Mouse (Mus musculus): ENCODE measurements at regions not wholly inside any gene's neighbourhood (a gene's known extent, or its start where the extent isn't known, plus 50 kb on each side); places are given as distances from the start of the nearest gene placed in this dataset.
"Not testable (repeated sequence)": the region's sequence is repeated elsewhere in the genome, so short reads cannot be mapped to it uniquely, and the experiment has no call there.

DNA sequence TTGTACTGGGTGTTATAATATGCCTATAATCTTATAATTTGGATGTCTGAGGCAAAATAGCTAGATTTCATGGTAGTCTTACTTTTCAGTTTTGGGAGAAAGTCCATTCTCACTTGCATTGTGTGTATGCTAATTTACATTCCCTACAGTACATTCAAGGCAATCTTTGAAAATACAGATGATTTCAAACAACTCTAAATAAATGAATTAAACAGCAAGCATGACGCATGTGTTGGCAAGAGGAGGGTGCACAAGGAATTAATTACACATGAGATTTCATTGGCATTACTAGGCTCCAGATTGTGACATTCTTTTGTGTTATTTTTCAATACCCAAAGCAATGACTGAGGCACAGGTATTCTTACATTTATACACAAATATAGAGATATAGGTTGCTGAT, 495.2 kb upstream of the Cypt12 start:
- DNase-seq (ENCODE audit: low spot score), result no peak

- DNase-seq (ENCODE audit: low spot score), result no peak
Observed at GRCm38 (mm10) chr3:17460545-17460944, 487.7 kb upstream of the Cypt12 start.

DNA sequence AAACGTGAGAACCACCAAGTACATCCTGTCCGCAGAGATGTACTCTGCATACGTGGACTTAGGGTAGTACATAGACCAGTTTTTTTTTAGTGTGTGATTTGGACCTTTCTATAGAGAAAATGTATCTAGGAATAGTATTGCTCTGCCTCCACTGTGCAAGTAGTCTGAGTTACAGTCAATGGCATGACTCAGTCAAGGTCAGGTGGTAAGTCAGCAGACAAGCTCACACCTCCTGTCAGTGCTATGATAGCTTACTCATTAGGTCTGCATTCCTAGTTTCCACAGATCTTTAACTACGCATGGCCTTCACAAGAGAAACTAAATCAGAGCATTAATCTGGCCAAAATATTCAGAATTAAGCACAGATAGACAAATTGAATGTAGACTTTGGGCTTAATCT, 486.8 kb upstream of the Cypt12 start:
- no peak for DNase-seq (ENCODE audit: low spot score)

GRCm38 (mm10) chr3:17473812-17474211, 474.4 kb upstream of the Cypt12 start:
- DNase-seq (ENCODE audit: low spot score), result no peak

DNA sequence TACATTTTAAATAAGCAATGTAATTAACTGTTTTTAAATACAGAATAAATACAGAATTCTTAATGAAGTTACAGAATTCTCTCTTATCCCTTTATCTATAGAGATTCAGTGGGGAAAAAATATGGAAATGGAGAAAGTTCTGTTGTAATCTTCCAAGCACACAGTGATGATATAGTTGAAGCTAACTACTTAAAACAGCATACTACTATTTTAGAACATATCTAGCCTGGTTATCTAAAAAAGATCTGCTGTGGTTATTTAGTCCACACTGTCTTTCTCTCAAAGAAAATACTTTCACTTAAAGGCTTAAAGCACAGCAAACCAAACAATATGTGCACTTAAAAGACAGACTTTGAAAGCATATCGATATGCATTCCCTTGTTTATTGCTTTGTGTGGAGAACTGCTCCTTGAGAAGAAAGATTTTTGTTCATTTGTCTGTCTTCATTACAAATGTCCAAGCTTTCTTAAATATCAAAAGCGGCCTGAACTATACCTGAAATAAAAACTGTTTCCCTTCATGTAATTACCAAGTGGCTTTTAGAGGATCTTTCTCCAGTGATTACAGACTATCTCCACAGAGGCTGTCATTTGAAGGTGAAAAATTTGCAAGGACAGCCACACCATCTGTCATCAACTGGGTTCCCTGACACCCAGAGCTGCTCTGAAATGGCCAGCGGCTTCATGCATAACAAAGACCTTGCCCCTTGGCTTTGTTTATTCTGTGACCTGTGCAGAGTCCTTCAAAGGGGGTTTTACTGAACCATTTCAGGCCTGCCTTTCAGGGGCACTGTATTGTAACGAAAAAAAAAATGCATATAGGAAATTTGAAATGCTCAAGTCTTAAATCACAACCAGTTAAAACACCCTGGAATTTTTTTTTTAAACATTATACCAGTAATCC, 458.7 kb upstream of the Cypt12 start:
- no peak for DNase-seq (ENCODE audit: low spot score)

- DNase-seq (ENCODE audit: low spot score), result no peak
Observed at GRCm38 (mm10) chr3:17490632-17491031, 457.6 kb upstream of the Cypt12 start.

- no peak for DNase-seq (ENCODE audit: low spot score)
Observed at GRCm38 (mm10) chr3:17498291-17498690, 449.9 kb upstream of the Cypt12 start.

- no peak for DNase-seq (ENCODE audit: low spot score)
Observed at GRCm38 (mm10) chr3:17501556-17501955, 446.7 kb upstream of the Cypt12 start.

DNA sequence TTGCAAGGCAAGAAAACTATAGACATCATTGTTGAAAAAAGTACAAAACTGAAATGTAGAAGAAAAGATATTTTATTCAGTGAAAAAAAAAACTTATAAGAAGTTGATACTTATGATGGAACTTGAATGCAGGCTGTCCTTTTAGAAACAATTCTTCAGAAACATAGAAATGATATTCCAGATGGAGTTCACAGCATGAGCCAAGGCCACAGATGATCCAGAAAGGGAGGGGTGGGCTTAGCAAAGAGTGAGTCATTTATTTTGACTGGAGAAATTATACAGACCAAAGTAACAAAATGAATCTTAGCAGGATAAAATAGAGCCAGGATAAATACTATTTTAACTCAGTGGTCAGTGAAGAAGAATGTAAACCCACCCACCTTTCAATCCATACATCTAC, 406.9 kb upstream of the Cypt12 start:
- DNase-seq (ENCODE audit: low spot score), result no peak

DNA sequence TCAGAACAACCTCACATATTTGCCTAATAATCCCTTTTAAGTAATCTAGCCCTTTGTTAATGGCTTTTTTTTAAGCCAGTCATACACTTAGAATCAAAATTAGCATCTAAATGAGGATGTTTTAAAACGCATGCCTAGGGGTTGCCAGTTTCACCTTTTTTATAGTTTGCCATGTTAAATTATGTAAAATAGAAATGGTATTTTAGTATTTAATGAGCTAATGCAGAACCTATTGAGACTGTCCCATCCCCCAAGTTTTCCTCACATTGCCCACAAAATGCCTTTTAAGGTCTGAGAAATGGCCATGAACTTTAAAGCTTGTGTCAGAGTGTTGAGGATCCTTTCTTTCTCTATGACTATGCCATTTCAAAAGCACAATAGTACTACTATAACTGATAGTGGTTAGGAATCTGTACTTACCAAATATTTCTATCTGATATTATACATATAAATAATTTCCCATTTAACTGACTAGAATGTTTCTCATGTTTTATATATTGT, 400.6 kb upstream of the Cypt12 start:
- DNase-seq (ENCODE audit: low spot score), result no peak

DNA sequence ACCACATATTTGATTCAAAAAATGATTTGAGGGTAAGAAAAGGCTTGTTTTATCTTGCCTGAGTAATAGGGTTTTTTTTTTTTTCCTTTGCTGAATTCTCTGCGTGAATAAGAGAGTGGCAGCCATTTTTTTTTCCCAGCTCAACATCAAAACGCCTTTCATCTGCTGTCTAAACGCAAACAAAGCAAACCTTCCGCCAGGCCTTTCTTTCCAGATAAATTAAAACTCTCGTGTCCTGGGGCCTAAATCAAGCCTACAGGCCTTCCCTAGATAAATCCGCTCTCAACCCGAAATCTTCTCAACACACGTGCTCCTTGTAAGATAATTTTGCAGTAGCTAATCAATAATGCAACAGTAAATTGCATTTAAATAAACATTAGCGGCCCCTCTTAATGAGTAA, 365.7 kb upstream of the Cypt12 start:
- no peak for DNase-seq (ENCODE audit: low spot score)

DNA sequence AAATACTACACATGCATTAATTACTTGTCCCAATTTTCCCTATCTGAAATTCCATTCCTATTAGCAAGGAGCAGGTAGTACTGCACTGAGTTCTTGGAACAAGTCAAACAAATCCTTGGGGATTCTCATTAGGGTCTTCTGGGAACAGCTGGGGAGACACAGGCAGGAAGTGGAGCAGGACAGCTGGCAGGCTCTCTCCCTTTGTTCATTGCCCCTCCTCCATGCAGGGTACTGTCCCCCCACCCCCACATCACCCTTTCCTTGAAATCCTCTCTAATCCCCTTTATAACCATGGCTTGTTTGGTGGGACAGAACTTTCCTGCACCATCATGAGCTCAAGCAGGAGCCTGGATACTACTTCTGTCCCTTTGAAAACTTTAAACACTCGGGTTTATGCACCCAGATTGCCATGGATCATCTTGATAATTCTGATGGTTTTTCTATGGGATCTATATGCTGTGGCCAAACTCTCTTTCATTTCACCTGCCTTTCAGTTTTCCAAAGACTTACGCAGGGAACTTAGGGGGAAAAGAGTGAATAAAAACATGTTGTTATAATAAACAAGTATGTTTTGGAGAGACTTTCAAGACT, 358.2 kb upstream of the Cypt12 start:
- no peak for DNase-seq (ENCODE audit: low spot score)

DNA sequence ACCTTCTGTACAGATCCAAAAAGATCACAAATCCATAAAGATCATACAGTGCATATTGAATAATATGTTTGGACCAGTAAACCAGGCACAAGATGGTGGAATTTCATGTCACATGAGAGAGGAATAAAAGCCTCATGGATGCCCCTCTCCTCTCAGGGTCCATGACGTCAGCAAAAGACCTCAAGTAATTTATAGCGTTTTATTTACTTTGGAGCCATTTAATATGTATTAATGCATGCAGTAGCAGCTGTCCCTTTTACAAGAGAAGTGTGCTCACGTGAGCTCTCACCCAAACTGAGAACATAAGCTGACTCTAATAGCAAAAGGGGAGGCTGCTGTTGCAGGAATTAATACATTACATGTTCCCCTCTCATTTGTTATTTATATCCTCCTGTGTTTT, 355.7 kb upstream of the Cypt12 start:
- no peak for DNase-seq (ENCODE audit: low spot score)

GRCm38 (mm10) chr3:17596365-17596764, 351.8 kb upstream of the Cypt12 start:
- no peak for DNase-seq (ENCODE audit: low spot score)

GRCm38 (mm10) chr3:17613486-17613885, 334.7 kb upstream of the Cypt12 start:
- DNase-seq (ENCODE audit: low spot score), result no peak

DNA sequence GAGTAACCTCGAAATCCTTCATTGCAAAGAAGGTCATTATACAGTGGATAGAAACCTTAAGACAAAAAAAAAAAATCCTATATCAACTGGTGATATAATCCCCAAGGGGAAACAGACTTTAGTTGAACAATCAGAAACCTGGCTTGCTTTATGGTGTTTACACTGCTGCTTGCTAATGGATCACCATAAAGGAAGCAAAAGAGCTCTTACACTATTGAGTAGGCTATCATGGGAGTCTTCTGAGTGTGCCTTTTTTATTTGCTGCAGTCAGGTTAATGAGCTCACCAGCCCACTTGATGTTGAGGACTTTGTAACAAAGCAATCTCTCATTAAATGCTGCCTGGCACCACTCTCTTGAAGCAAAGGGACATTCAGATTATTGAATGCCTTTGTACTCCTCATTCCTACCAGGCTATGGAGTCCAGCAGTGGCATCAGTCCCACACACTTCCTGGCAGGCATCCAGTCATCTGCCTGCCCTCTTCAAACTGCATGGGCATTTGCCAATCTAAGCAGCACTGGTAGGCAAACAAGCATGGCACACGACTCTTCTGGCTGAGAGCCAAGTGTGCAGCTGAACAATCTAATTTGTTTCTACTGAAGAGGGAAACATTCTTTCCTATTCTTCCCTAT, 331.7 kb upstream of the Cypt12 start:
- peak; percentile 60 for DNase-seq (ENCODE audit: low spot score)

DNA sequence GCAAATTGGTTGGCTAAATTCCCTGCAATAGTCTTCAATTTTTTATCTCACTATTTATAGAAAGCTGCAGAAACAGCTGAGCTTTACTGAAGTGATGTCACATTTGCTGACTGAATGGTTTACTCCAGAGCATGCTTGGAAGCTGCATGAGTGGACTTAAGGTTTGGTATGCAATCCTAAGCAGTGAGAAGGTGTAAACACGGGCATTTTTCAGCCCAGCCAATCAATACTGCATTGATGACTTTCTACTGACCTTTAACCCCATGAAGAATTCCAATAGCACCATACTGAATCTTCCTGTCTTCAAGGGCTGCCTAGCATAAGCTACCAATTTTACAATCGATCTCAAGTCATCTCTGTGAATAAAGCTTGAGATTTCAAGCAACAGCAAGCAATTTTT, 328.7 kb upstream of the Cypt12 start:
- DNase-seq (ENCODE audit: low spot score), result no peak

DNA sequence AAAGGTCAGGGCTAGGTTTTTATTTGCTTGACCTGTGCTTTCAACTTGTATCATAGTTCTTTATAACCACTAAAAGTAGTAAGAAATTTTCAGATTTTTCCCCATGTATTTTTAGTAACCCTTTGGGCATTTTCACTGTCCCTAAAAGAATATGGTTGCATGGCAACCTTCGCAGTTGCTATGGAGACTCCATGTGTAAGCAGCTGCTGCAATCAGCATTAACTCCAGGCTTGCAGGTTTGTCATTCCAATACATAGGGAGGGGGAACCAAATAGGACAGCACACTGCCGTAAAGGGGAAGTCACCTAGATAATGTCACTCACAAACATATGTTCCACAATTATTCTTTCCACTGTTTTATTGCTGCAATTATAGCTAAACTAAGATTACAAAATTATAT, 328.3 kb upstream of the Cypt12 start:
- DNase-seq (ENCODE audit: low spot score), result no peak

GRCm38 (mm10) chr3:17620398-17620797, 327.8 kb upstream of the Cypt12 start:
- DNase-seq (ENCODE audit: low spot score), result no peak

DNA sequence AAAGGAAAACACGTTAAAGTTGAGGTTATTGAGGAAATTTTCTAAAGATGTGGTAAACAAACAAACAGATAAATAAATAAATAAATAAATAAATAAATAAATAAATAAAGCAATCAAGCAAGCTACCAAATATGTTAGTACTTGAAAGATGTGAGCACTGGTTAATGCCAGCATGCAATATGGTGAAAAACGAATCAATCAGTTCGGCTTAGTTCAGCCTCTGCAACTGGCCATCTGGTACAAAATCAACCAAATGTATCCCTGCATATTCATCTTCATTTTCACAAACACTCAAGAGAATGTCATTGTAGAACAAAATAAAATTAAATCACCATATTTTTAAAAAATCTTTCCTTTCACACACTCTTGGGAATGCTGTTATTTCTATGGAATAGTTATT, 315.7 kb upstream of the Cypt12 start:
- DNase-seq (ENCODE audit: low spot score), result no peak

- DNase-seq (ENCODE audit: low spot score), result no peak
Observed at GRCm38 (mm10) chr3:17636276-17636675, 311.9 kb upstream of the Cypt12 start.

DNA sequence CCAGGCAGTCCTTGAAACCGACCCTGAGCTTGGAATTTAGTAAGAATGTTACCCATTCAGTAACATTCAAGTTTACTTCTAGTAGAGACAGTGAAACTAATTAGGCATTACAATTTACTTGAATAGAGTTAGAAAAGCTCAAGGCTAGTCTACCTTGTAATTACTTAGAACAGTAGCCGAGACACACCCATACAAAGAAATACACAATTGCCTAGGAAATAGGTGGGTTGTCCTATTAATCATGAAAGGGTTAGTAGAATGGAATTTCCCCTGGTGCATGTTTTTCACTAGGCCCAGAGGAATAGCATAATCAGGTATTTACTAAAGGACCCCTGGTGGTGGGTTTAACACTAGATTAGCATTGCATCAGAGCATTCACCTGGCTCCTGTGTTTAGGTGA, 288.2 kb upstream of the Cypt12 start:
- DNase-seq (ENCODE audit: low spot score), result not testable (repeated sequence)

DNA sequence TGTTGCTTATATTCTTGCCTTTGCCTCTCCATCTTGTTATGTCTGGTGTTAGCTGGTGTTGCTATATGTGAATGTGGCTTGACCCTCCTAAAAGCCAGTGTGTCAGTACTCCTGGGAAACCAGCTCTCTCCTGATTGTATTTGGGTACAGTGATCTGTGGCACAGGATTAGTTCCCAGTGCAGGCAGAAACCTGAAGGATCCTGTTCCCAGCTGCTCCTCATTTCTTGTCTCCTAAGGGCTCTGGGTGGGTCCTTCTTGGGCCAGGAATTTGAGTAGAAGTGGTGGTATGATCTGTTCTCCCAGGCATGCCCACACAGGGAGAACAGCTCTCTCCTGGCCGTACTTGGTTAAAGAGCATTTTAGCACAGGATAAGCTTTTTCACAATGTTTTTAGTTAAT, 286.2 kb upstream of the Cypt12 start:
- no peak for DNase-seq (ENCODE audit: low spot score)

Measured in adipocyte (in vitro differentiated cells).